Mouse (Mus musculus): Measurements from ENCODE around the gene H2-T23. TPM values are rescaled to one million over a fixed set of nuclear protein-coding genes. Genes with fewer than 3 reads are reported as not detected.
"Not testable (repeated sequence)": the region's sequence is repeated elsewhere in the genome, so short reads cannot be mapped to it uniquely, and the experiment has no call there.

H2-T23 gene
- polyA plus RNA-seq, 1 experiment from 2014 or later: 8.4 TPM

DNA sequence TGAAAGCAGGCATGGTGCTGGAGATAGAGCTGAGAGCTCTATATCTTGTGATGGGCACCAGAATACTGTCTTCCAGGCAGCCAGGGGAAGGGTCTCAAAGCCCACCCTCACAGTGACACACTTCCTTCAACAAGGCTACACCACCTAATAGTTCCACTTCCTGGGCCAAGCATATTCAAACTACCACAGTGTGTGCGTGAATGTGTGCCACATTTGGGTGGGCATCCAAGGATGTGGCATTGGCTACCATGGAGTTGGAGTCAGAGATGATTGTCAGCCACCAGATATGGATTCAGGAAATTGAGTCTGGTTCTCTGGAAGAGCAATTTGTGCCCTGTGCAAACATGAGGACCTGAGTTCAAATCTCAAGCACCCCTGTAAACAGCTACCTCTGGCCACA lies 11.3 kb downstream of the H2-T23 start:
- Histone ChIP-seq H3K36me3 (no peaks in the 10 kb centered on the region), H3K9ac (no peak overlapping the region), H3K27ac (peak overlapping the region; percentile 12; the same call in 1 of the 2 replicates), H3K4me3 (no peak overlapping the region), H3K9me3 (no peaks in the 10 kb centered on the region; the same call in 1 of the 2 replicates), H3K4me2 (peak overlapping the region; percentile 35; the same call in 1 of the 2 replicates), H3K4me1 (peaks cover 13% of the 10 kb centered on the region), H3K27me3 (no peaks in the 10 kb centered on the region)
- 93% methylated on average over 1 of the region's 1 CpGs for WGBS
- ATAC-seq (ENCODE audit: borderline replicate concordance, extremely low read depth, low FRiP score, low TSS enrichment): no peak

DNA sequence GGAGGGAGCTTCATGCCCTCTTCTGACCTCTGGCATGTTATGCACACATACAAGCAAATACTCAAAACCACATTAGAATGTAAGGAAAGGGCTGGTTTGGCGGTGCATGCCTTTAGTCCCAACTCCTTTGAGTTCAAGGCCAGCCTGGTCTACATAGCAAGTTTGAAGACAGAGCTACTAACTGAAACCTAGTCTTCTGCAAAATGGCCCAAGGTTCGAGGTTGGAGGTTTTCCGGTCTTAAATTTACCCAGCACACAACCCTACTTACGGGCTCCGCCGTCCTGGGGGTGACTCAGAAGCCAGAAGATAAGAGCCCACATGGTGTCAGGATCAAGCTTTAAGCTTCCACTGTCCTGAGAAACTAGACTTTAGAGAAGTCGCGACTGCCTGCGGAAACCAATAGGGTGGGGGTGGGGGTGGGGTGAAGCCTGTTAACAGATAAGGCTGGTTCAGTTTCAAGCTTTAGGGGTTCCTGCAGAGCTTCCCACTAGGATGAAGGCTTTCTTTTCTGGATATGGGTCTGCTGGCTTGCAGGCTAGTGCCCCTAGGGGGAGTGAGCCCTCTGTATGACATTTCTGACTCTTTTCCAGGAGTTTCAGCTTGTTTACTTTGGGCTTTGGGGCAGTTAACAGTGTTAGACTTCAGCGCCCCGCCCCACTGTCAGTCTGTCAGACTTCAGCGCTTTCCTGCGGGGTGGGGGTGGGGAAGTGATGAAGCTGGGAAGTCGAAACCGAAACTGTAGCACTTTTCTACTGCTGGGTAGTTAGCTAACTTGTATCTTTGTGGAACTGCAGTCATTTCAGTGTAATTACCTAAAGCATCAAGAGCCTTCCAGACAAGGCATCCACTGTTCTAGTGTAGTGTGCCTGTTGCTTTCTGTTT lies 12.2 kb downstream of the H2-T23 start, which contains the start of gene H2-T24:
Gene H2-T24, minus strand, starts transcription at position 370 of the 883 bp plus-strand sequence.
- no peak within 1 kb of the TSS for H3K9ac ChIP-seq
- H3K9me3 ChIP-seq: no peaks in the 10 kb centered on the region; the same call in 1 of the 2 replicates
- no peaks in the 10 kb centered on the region for H3K36me3 ChIP-seq
- peaks cover 13% of the 10 kb centered on the region for H3K4me1 ChIP-seq
- H3K27me3 ChIP-seq: no peaks in the 10 kb centered on the region
- H3K27ac ChIP-seq: peak within 1 kb of the TSS; percentile 12; the same call in 1 of the 2 replicates
- H3K4me3 ChIP-seq: peak within 1 kb of the TSS; percentile 8; the same call in 1 of the 2 replicates
- ATAC-seq (ENCODE audit: borderline replicate concordance, extremely low read depth, low FRiP score, low TSS enrichment): peak; percentile 63; the same call in 1 of the 2 replicates
- 24% methylated on average over 15 of the region's 15 CpGs for WGBS
- peak within 1 kb of the TSS; percentile 35 for H3K4me2 ChIP-seq

DNA sequence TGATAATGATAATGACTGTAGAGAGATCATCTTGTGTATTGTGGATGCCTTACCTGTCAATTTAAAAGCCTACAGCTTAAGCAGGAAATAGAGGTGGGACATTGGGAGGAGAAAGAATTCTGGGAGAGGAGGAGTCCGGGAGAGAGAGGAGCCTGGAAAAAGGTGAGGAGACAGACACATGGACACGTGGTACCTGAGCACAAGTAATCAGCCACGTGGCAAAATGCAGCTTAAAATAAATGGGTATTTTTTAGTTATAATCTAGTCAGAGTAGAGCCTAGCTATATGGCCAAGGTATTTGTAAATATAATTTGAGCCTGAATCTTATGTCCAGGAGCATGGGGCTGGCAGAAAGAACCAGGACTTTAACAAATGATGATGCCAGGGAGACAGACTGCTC lies 13.1 kb downstream of the H2-T23 start:
- H3K9ac ChIP-seq: no peak overlapping the region
- H3K4me2 ChIP-seq: no peak overlapping the region
- 63% methylated on average over 3 of the region's 3 CpGs for WGBS
- no peak for ATAC-seq (ENCODE audit: borderline replicate concordance, extremely low read depth, low FRiP score, low TSS enrichment)
- peaks cover 13% of the 10 kb centered on the region for H3K4me1 ChIP-seq
- H3K4me3 ChIP-seq: no peak overlapping the region
- H3K27me3 ChIP-seq: no peaks in the 10 kb centered on the region
- H3K27ac ChIP-seq: no peak overlapping the region
- H3K36me3 ChIP-seq: peaks cover 1% of the 10 kb centered on the region
- H3K9me3 ChIP-seq: no peaks in the 10 kb centered on the region; the same call in 1 of the 2 replicates

DNA sequence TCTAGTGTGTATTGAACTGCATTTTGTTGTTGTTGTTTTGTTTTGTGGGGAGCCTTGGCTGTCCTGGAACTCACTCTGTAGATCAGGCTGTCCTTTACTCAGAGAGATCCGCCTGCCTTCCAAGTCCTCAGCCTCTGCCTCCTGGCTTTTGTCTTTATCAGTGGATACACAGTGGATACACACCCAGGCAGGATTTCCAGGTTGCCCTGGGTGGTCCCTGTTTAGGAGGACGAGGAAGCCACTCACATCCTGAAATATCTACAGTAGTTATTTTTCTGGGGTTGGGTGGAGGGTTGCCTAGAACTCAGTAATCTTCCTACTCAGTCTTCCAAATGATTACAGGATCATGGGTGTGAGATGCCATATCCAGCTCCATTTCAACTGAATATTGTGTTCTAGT lies 13.7 kb downstream of the H2-T23 start:
- no peak for ATAC-seq (ENCODE audit: borderline replicate concordance, extremely low read depth, low FRiP score, low TSS enrichment)
- H3K4me3 ChIP-seq: no peak overlapping the region

DNA sequence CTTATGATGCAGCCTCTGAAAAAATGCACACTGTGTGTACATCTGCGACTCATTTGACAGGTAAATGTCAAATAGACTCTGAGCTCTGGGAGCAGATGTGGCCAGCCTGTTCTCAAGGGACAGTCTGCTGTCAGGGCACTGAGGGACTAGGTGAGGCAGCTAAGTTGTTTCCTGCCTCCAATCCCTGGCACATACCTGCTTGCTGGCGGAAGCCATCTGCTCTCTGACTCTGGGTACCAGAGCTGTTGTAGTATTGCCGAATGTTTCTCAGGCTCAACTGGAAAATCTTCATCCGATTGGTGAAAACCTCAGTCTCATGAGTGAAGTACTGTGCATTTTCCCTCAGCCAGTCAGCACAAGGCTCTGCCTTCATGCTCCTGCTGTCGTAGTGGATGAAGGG lies 15.6 kb downstream of the H2-T23 start:
- no peaks in the 10 kb centered on the region for H3K27me3 ChIP-seq
- no peak overlapping the region for H3K4me2 ChIP-seq
- H3K4me1 ChIP-seq: no peaks in the 10 kb centered on the region
- no peaks in the 10 kb centered on the region; the same call in 1 of the 2 replicates for H3K9me3 ChIP-seq
- no peak overlapping the region for H3K27ac ChIP-seq
- no peak for ATAC-seq (ENCODE audit: borderline replicate concordance, extremely low read depth, low FRiP score, low TSS enrichment)
- no peak overlapping the region for H3K4me3 ChIP-seq
- H3K36me3 ChIP-seq: peaks cover 6% of the 10 kb centered on the region
- H3K9ac ChIP-seq: no peak overlapping the region
- 84% methylated on average over 5 of the region's 5 CpGs for WGBS

More for the DNA sequence above, 13.7 kb downstream of the H2-T23 start:
- Histone ChIP-seq H3K4me2 (no peak overlapping the region), H3K9me3 (no peaks in the 10 kb centered on the region; the same call in 1 of the 2 replicates), H3K27ac (no peak overlapping the region), H3K9ac (no peak overlapping the region), H3K27me3 (no peaks in the 10 kb centered on the region), H3K4me1 (peaks cover 13% of the 10 kb centered on the region), H3K36me3 (peaks cover 6% of the 10 kb centered on the region)
- 57% methylated on average over 2 of the region's 2 CpGs for WGBS

DNA sequence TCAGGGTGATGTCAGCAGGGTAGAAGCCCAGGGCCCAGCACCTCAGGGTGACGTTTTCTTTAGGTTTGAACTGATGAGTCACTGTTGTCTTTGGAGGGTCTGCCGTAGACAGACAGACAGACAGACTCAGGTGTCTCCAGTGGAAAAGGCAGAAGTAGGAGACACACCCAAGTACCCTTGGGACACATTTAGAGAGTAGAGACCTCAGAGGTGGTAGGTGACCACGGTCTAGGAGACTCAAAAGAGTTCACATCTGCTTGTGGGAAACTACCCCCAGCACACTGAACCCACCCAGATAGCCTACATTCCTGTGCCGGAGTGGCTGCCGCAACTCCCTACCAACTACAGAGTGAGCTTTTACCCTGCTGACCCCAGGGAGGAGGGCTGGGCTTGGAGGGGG lies 17.7 kb downstream of the H2-T23 start:
- no peak; the same call in 1 of the 2 replicates for ATAC-seq (ENCODE audit: borderline replicate concordance, extremely low read depth, low FRiP score, low TSS enrichment)
- Histone ChIP-seq H3K4me2 (no peak overlapping the region), H3K4me1 (no peaks in the 10 kb centered on the region), H3K9ac (no peak overlapping the region), H3K36me3 (peaks cover 6% of the 10 kb centered on the region), H3K9me3 (no peaks in the 10 kb centered on the region), H3K27ac (no peak overlapping the region), H3K4me3 (no peak overlapping the region), H3K27me3 (no peaks in the 10 kb centered on the region)
- 89% methylated on average over 5 of the region's 5 CpGs for WGBS

DNA sequence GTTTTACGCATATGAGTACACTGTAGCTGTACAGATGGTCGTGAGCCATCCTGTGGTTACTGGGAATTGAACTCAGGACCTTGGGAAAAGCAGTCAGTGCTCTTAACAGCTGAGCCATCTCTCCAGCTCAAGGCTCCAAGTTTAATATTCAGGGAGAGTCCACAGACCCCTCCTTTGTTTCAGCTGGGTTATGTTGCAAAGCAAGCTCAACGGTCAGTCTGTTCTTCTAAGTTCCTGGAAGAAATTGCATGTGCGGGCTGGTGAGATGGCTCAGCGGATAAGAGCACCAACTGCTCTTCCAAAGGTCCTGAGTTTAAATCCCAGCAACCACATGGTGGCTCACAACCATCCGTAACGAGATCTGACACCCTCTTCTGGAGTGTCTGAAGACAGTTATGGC lies 28.2 kb downstream of the H2-T23 start:
- not testable (repeated sequence) for H3K4me1 ChIP-seq; H3K27ac ChIP-seq; H3K36me3 ChIP-seq; H3K4me2 ChIP-seq; H3K4me3 ChIP-seq; ATAC-seq (ENCODE audit: borderline replicate concordance, extremely low read depth, low FRiP score, low TSS enrichment); H3K9ac ChIP-seq; H3K27me3 ChIP-seq; H3K9me3 ChIP-seq
- WGBS: 91% methylated on average over 7 of the region's 7 CpGs

DNA sequence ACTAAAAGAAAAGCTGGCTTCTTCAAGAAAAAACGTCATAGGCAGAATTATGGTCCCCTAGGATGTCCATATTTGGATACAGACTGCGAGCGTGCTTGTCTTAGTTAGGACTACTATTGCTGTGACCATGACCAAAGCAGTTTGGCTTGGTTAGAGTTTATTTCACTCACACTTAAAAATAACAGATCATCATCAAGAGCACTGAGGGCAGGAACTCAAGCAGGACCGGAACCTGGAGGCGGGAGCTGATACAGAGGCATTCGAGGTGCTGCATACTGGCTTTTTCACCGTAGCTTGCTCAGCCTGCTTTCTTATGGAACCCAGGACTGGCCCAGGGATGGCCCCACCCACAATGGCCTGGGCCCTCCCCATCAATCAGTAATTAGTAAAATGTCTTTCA lies 29.3 kb downstream of the H2-T23 start:
- no peaks in the 10 kb centered on the region for H3K27me3 ChIP-seq
- no peak overlapping the region for H3K27ac ChIP-seq
- H3K36me3 ChIP-seq: no peaks in the 10 kb centered on the region
- H3K9me3 ChIP-seq: no peaks in the 10 kb centered on the region
- H3K4me3 ChIP-seq: no peak overlapping the region
- H3K4me1 ChIP-seq: no peaks in the 10 kb centered on the region
- no peak overlapping the region for H3K9ac ChIP-seq
- no peak overlapping the region for H3K4me2 ChIP-seq
- ATAC-seq (ENCODE audit: borderline replicate concordance, extremely low read depth, low FRiP score, low TSS enrichment): no peak
- WGBS: 91% methylated on average over 7 of the region's 7 CpGs

DNA sequence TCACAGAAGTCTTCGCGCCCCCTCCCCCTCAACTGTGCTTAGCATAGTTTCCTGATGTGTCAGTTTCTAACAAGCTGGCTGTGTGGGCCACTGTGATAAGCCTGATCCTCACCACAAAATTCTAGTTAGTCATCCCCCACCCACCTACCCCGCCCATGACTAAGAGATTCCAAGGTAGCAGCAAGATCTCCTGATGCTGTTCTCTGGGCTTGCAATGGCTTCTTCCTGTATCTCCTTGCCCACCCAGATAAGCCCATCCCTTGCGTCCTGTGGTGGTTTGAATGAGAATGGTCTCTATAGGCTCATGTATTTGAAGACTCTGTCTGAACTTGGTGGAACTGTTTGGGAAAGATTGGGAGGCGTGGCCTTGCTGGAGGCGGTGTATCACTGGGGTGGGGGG lies 30.7 kb downstream of the H2-T23 start:
- H3K27me3 ChIP-seq: no peaks in the 10 kb centered on the region
- no peaks in the 10 kb centered on the region for H3K9me3 ChIP-seq
- H3K9ac ChIP-seq: no peak overlapping the region
- H3K4me3 ChIP-seq: no peak overlapping the region
- H3K4me1 ChIP-seq: peaks cover 9% of the 10 kb centered on the region
- no peak overlapping the region for H3K4me2 ChIP-seq
- H3K27ac ChIP-seq: no peak overlapping the region
- H3K36me3 ChIP-seq: no peaks in the 10 kb centered on the region
- no peak; the same call in 1 of the 2 replicates for ATAC-seq (ENCODE audit: borderline replicate concordance, extremely low read depth, low FRiP score, low TSS enrichment)
- 94% methylated on average over 6 of the region's 6 CpGs for WGBS

DNA sequence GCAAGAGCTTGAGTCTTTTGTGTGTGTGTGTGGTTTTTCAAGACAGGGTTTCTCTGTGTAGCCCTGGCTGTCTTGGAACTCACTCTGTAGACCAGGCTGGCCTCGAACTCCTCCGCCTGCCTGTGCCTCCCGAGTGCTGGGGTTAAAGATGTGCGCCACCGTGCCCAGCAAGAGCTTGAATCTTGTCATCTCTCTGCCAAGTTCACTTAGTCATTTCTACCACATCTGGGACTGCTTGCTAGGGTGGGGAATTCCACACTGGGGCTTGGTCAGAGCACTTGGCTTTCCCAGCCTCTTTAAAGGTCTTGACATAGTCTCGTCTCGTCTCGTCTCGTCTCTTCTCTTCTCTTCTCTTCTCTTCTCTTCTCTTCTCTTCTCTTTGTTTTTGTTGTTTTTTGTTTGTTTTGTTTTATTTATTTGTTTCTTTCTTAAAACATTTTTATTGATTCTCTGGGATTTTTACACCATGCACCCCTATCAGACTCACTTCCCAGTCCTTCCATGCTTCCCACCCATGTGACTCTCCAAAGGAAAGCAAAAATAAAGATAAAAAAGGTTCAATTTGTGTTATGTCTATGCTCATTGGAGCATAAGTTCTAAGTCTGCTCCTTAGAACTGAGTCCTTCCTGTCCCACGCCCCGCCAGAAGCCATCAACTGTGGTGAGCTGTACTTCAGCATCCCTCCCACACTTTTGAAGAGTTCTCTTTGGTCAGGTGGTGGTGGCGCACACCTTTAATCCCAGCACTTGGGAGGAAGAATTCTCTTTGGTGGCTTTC lies 31.3 kb downstream of the H2-T23 start:
- Histone ChIP-seq H3K4me3 (no peak overlapping the region), H3K27ac (no peak overlapping the region), H3K4me1 (peaks cover 9% of the 10 kb centered on the region), H3K9ac (no peak overlapping the region), H3K36me3 (no peaks in the 10 kb centered on the region), H3K27me3 (no peaks in the 10 kb centered on the region), H3K4me2 (no peak overlapping the region), H3K9me3 (no peaks in the 10 kb centered on the region)
- 88% methylated on average over 12 of the region's 12 CpGs for WGBS
- ATAC-seq (ENCODE audit: borderline replicate concordance, extremely low read depth, low FRiP score, low TSS enrichment): no peak

DNA sequence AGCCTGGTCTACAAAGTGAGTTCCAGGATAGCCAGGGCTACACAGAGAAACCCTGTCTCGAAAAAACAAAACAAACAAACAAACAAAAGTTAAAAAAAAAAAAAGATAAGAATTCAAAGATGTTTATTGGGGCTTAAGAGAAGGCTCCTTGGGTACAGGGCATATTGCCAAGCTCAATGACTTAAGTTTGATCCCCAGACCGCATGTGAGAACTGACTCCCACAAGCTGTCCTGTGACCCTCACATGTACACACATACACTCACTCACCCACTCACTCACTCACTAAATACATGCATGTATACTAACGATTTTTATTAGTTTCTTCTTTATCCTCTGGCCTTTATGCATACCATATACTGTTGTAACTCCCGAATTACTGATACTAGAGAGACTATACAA lies 32.3 kb downstream of the H2-T23 start:
- H3K4me2 ChIP-seq: no peak overlapping the region
- H3K9me3 ChIP-seq: no peaks in the 10 kb centered on the region
- H3K4me1 ChIP-seq: peaks cover 13% of the 10 kb centered on the region
- H3K36me3 ChIP-seq: no peaks in the 10 kb centered on the region
- 65% methylated on average over 4 of the region's 4 CpGs for WGBS
- H3K27me3 ChIP-seq: no peaks in the 10 kb centered on the region
- H3K27ac ChIP-seq: no peak overlapping the region
- no peak for ATAC-seq (ENCODE audit: borderline replicate concordance, extremely low read depth, low FRiP score, low TSS enrichment)
- H3K4me3 ChIP-seq: no peak overlapping the region
- H3K9ac ChIP-seq: no peak overlapping the region

DNA sequence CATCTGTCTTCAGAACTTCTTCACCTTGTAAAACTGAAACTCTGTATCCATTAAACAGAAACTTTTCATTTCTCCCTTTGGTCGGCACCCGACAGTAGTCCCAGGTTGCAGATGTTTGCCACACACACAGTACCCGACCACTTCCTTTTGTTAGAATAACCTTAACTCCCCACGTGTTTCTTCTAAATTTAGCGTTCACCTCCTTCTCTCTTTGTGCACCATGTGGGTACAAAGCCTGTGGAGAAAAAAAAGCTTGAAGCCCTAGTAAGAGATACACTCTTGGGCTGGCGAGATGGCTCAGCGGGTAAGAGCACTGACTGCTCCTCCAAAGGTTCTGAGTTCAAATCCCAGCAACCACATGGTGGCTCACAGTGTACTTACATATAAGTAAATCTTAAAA lies 33.3 kb downstream of the H2-T23 start:
- no peak overlapping the region for H3K4me3 ChIP-seq
- no peaks in the 10 kb centered on the region for H3K27me3 ChIP-seq
- no peaks in the 10 kb centered on the region for H3K36me3 ChIP-seq
- no peak overlapping the region for H3K9ac ChIP-seq
- H3K27ac ChIP-seq: no peak overlapping the region
- H3K4me1 ChIP-seq: peaks cover 14% of the 10 kb centered on the region
- WGBS: 78% methylated on average over 7 of the region's 7 CpGs
- no peak overlapping the region for H3K4me2 ChIP-seq
- no peak for ATAC-seq (ENCODE audit: borderline replicate concordance, extremely low read depth, low FRiP score, low TSS enrichment)
- no peaks in the 10 kb centered on the region for H3K9me3 ChIP-seq

Measured in lung, embryonic 15.5 days (tissue).